In genomic region chr6:18087160-18087804, GRCm38 (mm10) we compare ENCODE assay signal across 11 mouse cellular contexts. TPM values are rescaled to one million over a fixed set of nuclear protein-coding genes. Genes with fewer than 3 reads are reported as not detected.
A peak's percentile ranks its signal among the peaks of the same experiment; 100 is the strongest.
DNase-seq lines count a peak whose midpoint lies in the region; ATAC-seq lines count a peak whose summit lies in the region.
"Had no signal": no experiment of that assay in that cellular context is flagged by ENCODE, and none has a peak within 500 bp of the region (broad histone marks: within the 10 kb centered on the region; RNA-seq: fewer than 3 reads in every experiment).

No protein-coding gene starts in this region.

- H3K27ac ChIP-seq in limb, embryonic 13.5 days, result no peak overlapping the region
- H3K27ac ChIP-seq in limb, embryonic 10.5 days, result no peak overlapping the region
- H3K27ac ChIP-seq in midbrain, embryonic 15.5 days, result no peak overlapping the region
- H3K27ac ChIP-seq: liver, embryonic 15.5 days; neural tube, embryonic 12.5 days had no signal

- H3K4me2 ChIP-seq in limb, embryonic 13.5 days (replicated peaks), result no peak overlapping the region
- no peak overlapping the region for H3K4me2 ChIP-seq in midbrain, embryonic 15.5 days
- H3K4me2 ChIP-seq: liver, embryonic 15.5 days; neural tube, embryonic 12.5 days had no signal

- no peaks in the 10 kb centered on the region for H3K36me3 ChIP-seq in limb, embryonic 13.5 days
- no peaks in the 10 kb centered on the region for H3K36me3 ChIP-seq in limb, embryonic 10.5 days
- no peaks in the 10 kb centered on the region for H3K36me3 ChIP-seq in midbrain, embryonic 15.5 days (replicated peaks)
- H3K36me3 ChIP-seq: liver, embryonic 15.5 days; neural tube, embryonic 12.5 days had no signal

- no peaks in the 10 kb centered on the region for H3K27me3 ChIP-seq in limb, embryonic 13.5 days
- no peaks in the 10 kb centered on the region for H3K27me3 ChIP-seq in limb, embryonic 10.5 days (ENCODE audit: low read depth, poor library complexity, severe bottlenecking)
- no peaks in the 10 kb centered on the region for H3K27me3 ChIP-seq in midbrain, embryonic 15.5 days (replicated peaks)
- H3K27me3 ChIP-seq: liver, embryonic 15.5 days; neural tube, embryonic 12.5 days had no signal

- ATAC-seq in limb, embryonic 13.5 days (ENCODE audit: low FRiP score, low read depth), result peak; percentile 59
- ATAC-seq in midbrain, embryonic 15.5 days (replicated peaks), result peak; percentile 60; the same call in 1 of the 2 replicates

- no peaks in the 10 kb centered on the region for H3K9me3 ChIP-seq in limb, embryonic 13.5 days
- H3K9me3 ChIP-seq in limb, embryonic 10.5 days (replicated peaks), result no peaks in the 10 kb centered on the region
- H3K9me3 ChIP-seq in midbrain, embryonic 15.5 days, result no peaks in the 10 kb centered on the region
- H3K9me3 ChIP-seq: liver, embryonic 15.5 days; neural tube, embryonic 12.5 days had no signal

- no peaks in the 10 kb centered on the region for H3K4me1 ChIP-seq in limb, embryonic 13.5 days
- no peaks in the 10 kb centered on the region for H3K4me1 ChIP-seq in limb, embryonic 10.5 days
- no peaks in the 10 kb centered on the region for H3K4me1 ChIP-seq in midbrain, embryonic 15.5 days
- H3K4me1 ChIP-seq: liver, embryonic 15.5 days; neural tube, embryonic 12.5 days had no signal

- H3K9ac ChIP-seq in limb, embryonic 13.5 days, result no peak overlapping the region
- no peak overlapping the region for H3K9ac ChIP-seq in midbrain, embryonic 15.5 days
- H3K9ac ChIP-seq: liver, embryonic 15.5 days; neural tube, embryonic 12.5 days had no signal

- no peak overlapping the region for H3K4me3 ChIP-seq in limb, embryonic 13.5 days
- H3K4me3 ChIP-seq in limb, embryonic 10.5 days, result no peak overlapping the region
- no peak overlapping the region for H3K4me3 ChIP-seq in midbrain, embryonic 15.5 days
- H3K4me3 ChIP-seq: liver, embryonic 15.5 days; neural tube, embryonic 12.5 days had no signal

- 56% methylated on average over 5 of the region's 5 CpGs for WGBS in limb, embryonic 13.5 days
- WGBS in limb, embryonic 10.5 days, result 71% methylated on average over 5 of the region's 5 CpGs
- 65% methylated on average over 5 of the region's 5 CpGs for WGBS in midbrain, embryonic 15.5 days

- DNase-seq in embryo, embryonic 10 days (ENCODE audit: low spot score), result peak; percentile 47
- DNase-seq in embryo, embryonic 9.5 days (ENCODE audit: extremely low spot score), result no peak
- DNase-seq in limb, embryonic 10.5 days (ENCODE audit: low spot score), result no peak
- peak; percentile 68 for DNase-seq in embryo, embryonic 10.5 days (ENCODE audit: low spot score)
- DNase-seq in thymus, postnatal 14 days, result no peak
- DNase-seq in liver, result no peak

RNA-seq across cellular contexts. Expression of gene Asz1, which starts 21.6 kb away (rescaled TPM):
- polyA plus RNA-seq in limb, embryonic 13.5 days (2015; fragmentation: Nextera tagmentation; extraction: Ambion mirVana), result not detected in 2 replicates
- polyA plus RNA-seq in limb, embryonic 10.5 days (2016; fragmentation: Nextera tagmentation; extraction: Ambion mirVana), result not detected in 2 replicates
- polyA plus RNA-seq in midbrain, embryonic 15.5 days (2015; fragmentation: Nextera tagmentation; extraction: Ambion mirVana), result not detected in 2 replicates
- polyA plus RNA-seq: large intestine, adult 2 months; liver, embryonic 15.5 days; neural tube, embryonic 12.5 days had no signal

RNA-seq across cellular contexts. Expression of gene Wnt2, which starts 56.9 kb away (rescaled TPM):
- 4.5 and 4.6 TPM in 2 replicates for polyA plus RNA-seq in limb, embryonic 13.5 days (2015; fragmentation: Nextera tagmentation; extraction: Ambion mirVana)
- 3.9 and 9.1 TPM in 2 replicates for polyA plus RNA-seq in limb, embryonic 10.5 days (2016; fragmentation: Nextera tagmentation; extraction: Ambion mirVana)
- 0.19 and 0.40 TPM in 2 replicates for polyA plus RNA-seq in midbrain, embryonic 15.5 days (2015; fragmentation: Nextera tagmentation; extraction: Ambion mirVana)

Comparison
In these comparisons a context has a peak if more than half of its experiments do, and no peak if none do; other contexts are left out.
1. DNase-seq: peak in embryo, embryonic 10 days (single experiment) and embryo, embryonic 10.5 days (single experiment); none in embryo, embryonic 9.5 days (single experiment), limb, embryonic 10.5 days (single experiment), thymus, postnatal 14 days (single experiment) and liver (single experiment).